Comparison of ENCODE assay signal across 9 mouse cellular contexts in genomic region chr12:112329701-112330301, GRCm38 (mm10).
DNase-seq lines count a peak whose midpoint lies in the region; ATAC-seq and TF ChIP-seq lines count a peak whose summit lies in the region.
"Had no signal": no experiment of that assay in that cellular context is flagged by ENCODE, and none has a peak within 500 bp of the region (broad histone marks: within the 10 kb centered on the region; RNA-seq: fewer than 3 reads in every experiment).

No protein-coding gene starts in this region.

- H3K36me3 ChIP-seq in embryonic facial prominence, embryonic 15.5 days, result no peaks in the 10 kb centered on the region
- no peaks in the 10 kb centered on the region for H3K36me3 ChIP-seq in midbrain, embryonic 13.5 days
- H3K36me3 ChIP-seq in heart, embryonic 10.5 days, result no peaks in the 10 kb centered on the region
- H3K36me3 ChIP-seq: limb, embryonic 15.5 days had no signal

- H3K27ac ChIP-seq in embryonic facial prominence, embryonic 15.5 days (replicated peaks), result no peak overlapping the region
- H3K27ac ChIP-seq in layer of hippocampus, adult 2 months, result peak overlapping the region; percentile 81
- peak overlapping the region; percentile 97 for H3K27ac ChIP-seq in midbrain, embryonic 13.5 days
- H3K27ac ChIP-seq in heart, embryonic 10.5 days, result no peak overlapping the region
- H3K27ac ChIP-seq: limb, embryonic 15.5 days had no signal

- no peaks in the 10 kb centered on the region for H3K9me3 ChIP-seq in embryonic facial prominence, embryonic 15.5 days (replicated peaks)
- H3K9me3 ChIP-seq in midbrain, embryonic 13.5 days, result no peaks in the 10 kb centered on the region
- no peaks in the 10 kb centered on the region for H3K9me3 ChIP-seq in heart, embryonic 10.5 days
- H3K9me3 ChIP-seq: limb, embryonic 15.5 days had no signal

- peak; percentile 2; the same call in 1 of the 2 replicates for ATAC-seq in embryonic facial prominence, embryonic 15.5 days (ENCODE audit: insufficient number of reproducible peaks, low FRiP score, low TSS enrichment, low read depth)
- peak; percentile 46 for ATAC-seq in midbrain, embryonic 13.5 days

- H3K27me3 ChIP-seq in embryonic facial prominence, embryonic 15.5 days, result peaks cover 5% of the 10 kb centered on the region; the same call in 1 of the 2 replicates
- H3K27me3 ChIP-seq in midbrain, embryonic 13.5 days, result peaks cover 16% of the 10 kb centered on the region
- H3K27me3 ChIP-seq in heart, embryonic 10.5 days (ENCODE audit: insufficient read depth, poor library complexity, severe bottlenecking), result peaks cover 43% of the 10 kb centered on the region

- WGBS in embryonic facial prominence, embryonic 15.5 days, result 7% methylated on average over 18 of the region's 18 CpGs
- 4% methylated on average over 18 of the region's 18 CpGs for WGBS in midbrain, embryonic 13.5 days
- WGBS in heart, embryonic 10.5 days, result 35% methylated on average over 18 of the region's 18 CpGs

- H3K9ac ChIP-seq in embryonic facial prominence, embryonic 15.5 days, result no peak overlapping the region
- peak overlapping the region; percentile 42 for H3K9ac ChIP-seq in midbrain, embryonic 13.5 days (replicated peaks)
- H3K9ac ChIP-seq: limb, embryonic 15.5 days had no signal

- no peak for TF ChIP-seq CTCF in layer of hippocampus, adult 2 months (conservative IDR thresholded peaks at IDR 0.05)

- DNase-seq in cerebellum, adult 9-10 months, result peak; percentile 14
- DNase-seq in layer of hippocampus, adult 2 months (ENCODE audit: low spot score in 2 of 2), result peak; percentile 52 to 76
- DNase-seq in ovary, adult 18-20 months (ENCODE audit: low spot score), result no peak
- no peak for DNase-seq in thymus, postnatal 36 days
- no peak for DNase-seq in kidney, adult 11 months
- DNase-seq in heart, embryonic 10.5 days (ENCODE audit: low spot score), result no peak

- no peak overlapping the region for H3K4me3 ChIP-seq in embryonic facial prominence, embryonic 15.5 days (replicated peaks)
- peak overlapping the region; percentile 21; the same call in 1 of the 2 replicates for H3K4me3 ChIP-seq in layer of hippocampus, adult 2 months
- H3K4me3 ChIP-seq in midbrain, embryonic 13.5 days (replicated peaks), result no peak overlapping the region
- H3K4me3 ChIP-seq in heart, embryonic 10.5 days, result no peak overlapping the region
- H3K4me3 ChIP-seq: limb, embryonic 15.5 days had no signal

- H3K4me2 ChIP-seq in embryonic facial prominence, embryonic 15.5 days (replicated peaks), result peak overlapping the region; percentile 17; the same call in 1 of the 2 replicates
- H3K4me2 ChIP-seq in midbrain, embryonic 13.5 days (replicated peaks), result peak overlapping the region; percentile 28
- H3K4me2 ChIP-seq: limb, embryonic 15.5 days had no signal

- peaks cover 58% of the 10 kb centered on the region for H3K4me1 ChIP-seq in embryonic facial prominence, embryonic 15.5 days
- H3K4me1 ChIP-seq in midbrain, embryonic 13.5 days (replicated peaks), result peaks cover 74% of the 10 kb centered on the region
- H3K4me1 ChIP-seq in heart, embryonic 10.5 days, result peaks cover 55% of the 10 kb centered on the region

Comparison
In these comparisons a context has a peak if more than half of its experiments do, and no peak if none do; other contexts are left out.
1. DNase-seq: peak in cerebellum, adult 9-10 months (single experiment) and layer of hippocampus, adult 2 months (2 of 2); none in ovary, adult 18-20 months (single experiment), thymus, postnatal 36 days (0 of 2), kidney, adult 11 months (single experiment) and heart, embryonic 10.5 days (single experiment).
2. H3K27ac ChIP-seq: peak in layer of hippocampus, adult 2 months (single experiment) and midbrain, embryonic 13.5 days (single experiment); none in embryonic facial prominence, embryonic 15.5 days (single experiment) and heart, embryonic 10.5 days (single experiment).